29 mouse cellular contexts compared by ENCODE assay signal in the genomic region with DNA sequence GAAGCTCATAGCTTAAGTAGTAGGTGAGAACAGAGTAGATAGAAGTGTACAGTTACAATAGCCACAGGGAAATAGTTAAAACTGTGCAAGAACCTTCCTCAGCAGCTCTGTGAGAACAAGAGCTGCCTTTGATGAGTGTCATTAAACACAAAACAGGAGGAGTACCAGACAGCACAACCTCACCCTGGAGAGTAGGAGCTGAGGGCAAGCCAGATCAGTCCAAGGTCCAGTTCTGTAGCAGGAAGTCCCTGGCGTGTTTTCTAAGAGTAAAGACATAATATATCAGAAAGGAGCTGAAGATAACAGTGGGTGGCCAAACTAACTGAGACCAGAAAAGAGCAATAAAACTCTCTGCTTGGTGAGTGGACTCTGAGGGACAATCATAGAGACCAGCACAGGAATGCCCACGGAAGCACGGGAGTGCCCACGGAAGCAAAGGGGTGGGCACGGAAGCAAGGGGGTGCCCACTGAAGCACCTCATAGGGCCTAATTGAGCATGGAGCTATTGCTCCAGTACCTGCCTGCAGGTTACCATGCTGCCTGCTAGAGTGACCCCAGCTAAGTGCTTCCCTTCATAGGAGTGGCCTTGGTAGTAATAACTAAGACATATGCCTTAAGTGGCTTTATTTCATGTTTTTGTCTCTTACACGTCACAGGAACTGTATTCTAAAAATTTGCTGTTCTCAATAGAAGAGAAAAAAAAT.
DNase-seq lines count a peak whose midpoint lies in the region; ATAC-seq and TF ChIP-seq lines count a peak whose summit lies in the region.
"Had no signal": no experiment of that assay in that cellular context is flagged by ENCODE, and none has a peak within 500 bp of the region (broad histone marks: within the 10 kb centered on the region; RNA-seq: fewer than 3 reads in every experiment).

No protein-coding gene starts in this region.

- H3K36me3 ChIP-seq in hindbrain, embryonic 12.5 days = peaks cover 31% of the 10 kb centered on the region
- 0 out of 2 replicates have a peak, but pooled peaks cover 5% of the 10 kb centered on the region for H3K36me3 ChIP-seq in hindbrain, embryonic 11.5 days (ENCODE audit: control insufficient read depth, insufficient read depth, low read length)
- H3K36me3 ChIP-seq in intestine, embryonic 16.5 days (ENCODE audit: control insufficient read depth, insufficient read depth, low read length) = no peaks in the 10 kb centered on the region
- no peaks in the 10 kb centered on the region for H3K36me3 ChIP-seq in small intestine, adult 2 months (ENCODE audit: control insufficient read depth, insufficient read depth, low read length)

- TF ChIP-seq POLR2A in cortical plate, adult 2 months (IDR thresholded peaks at IDR 0.05; ENCODE audit: extremely low read depth, insufficient read depth, low read length) = no peak
- TF ChIP-seq POLR2A in small intestine, adult 2 months (IDR thresholded peaks at IDR 0.05; ENCODE audit: low read depth, low read length) = no peak

- no peak for TF ChIP-seq CTCF in cortical plate, adult 2 months (IDR thresholded peaks at IDR 0.05; ENCODE audit: extremely low read depth, insufficient read depth, low read length)
- no peak for TF ChIP-seq CTCF in small intestine, adult 2 months (IDR thresholded peaks at IDR 0.05; ENCODE audit: extremely low read depth, insufficient read length, insufficient replicate concordance, low read depth, low read length)

- H3K9me3 ChIP-seq in hindbrain, embryonic 12.5 days (replicated peaks) = no peaks in the 10 kb centered on the region
- H3K9me3 ChIP-seq in hindbrain, embryonic 11.5 days (ENCODE audit: control insufficient read depth, low read length) = no peaks in the 10 kb centered on the region
- H3K9me3 ChIP-seq in intestine, embryonic 16.5 days (ENCODE audit: control insufficient read depth, low read length) = no peaks in the 10 kb centered on the region
- H3K9me3 ChIP-seq: liver, embryonic 12.5 days; neural tube, embryonic 13.5 days had no signal

- WGBS in hindbrain, embryonic 12.5 days = 76% methylated on average over 6 of the region's 6 CpGs
- 87% methylated on average over 6 of the region's 6 CpGs for WGBS in hindbrain, embryonic 11.5 days
- WGBS in intestine, embryonic 16.5 days = 69% methylated on average over 6 of the region's 6 CpGs
- 26% methylated on average over 6 of the region's 6 CpGs for WGBS in small intestine, adult 2 months

- no peaks in the 10 kb centered on the region for H3K27me3 ChIP-seq in hindbrain, embryonic 12.5 days
- no peaks in the 10 kb centered on the region for H3K27me3 ChIP-seq in hindbrain, embryonic 11.5 days (ENCODE audit: control insufficient read depth, insufficient read depth, low read length)
- H3K27me3 ChIP-seq in intestine, embryonic 16.5 days (replicated peaks; ENCODE audit: control insufficient read depth, insufficient read depth, low read length) = no peaks in the 10 kb centered on the region
- H3K27me3 ChIP-seq in small intestine, adult 2 months (ENCODE audit: control insufficient read depth, insufficient read depth, low read length) = no peaks in the 10 kb centered on the region
- H3K27me3 ChIP-seq: embryonic facial prominence, embryonic 12.5 days; forebrain, embryonic 13.5 days; limb, embryonic 13.5 days; liver, embryonic 12.5 days; neural tube, embryonic 13.5 days; Patski had no signal

- H3K4me3 ChIP-seq in hindbrain, embryonic 12.5 days = no peak overlapping the region
- H3K4me3 ChIP-seq in hindbrain, embryonic 11.5 days (ENCODE audit: low read depth, low read length) = no peak overlapping the region
- H3K4me3 ChIP-seq in cortical plate, adult 2 months (ENCODE audit: insufficient read depth, low read length) = no peak overlapping the region
- H3K4me3 ChIP-seq in intestine, embryonic 16.5 days (ENCODE audit: low read length) = no peak overlapping the region
- no peak overlapping the region for H3K4me3 ChIP-seq in small intestine, adult 2 months (ENCODE audit: low read depth, low read length)
- H3K4me3 ChIP-seq: embryonic facial prominence, embryonic 12.5 days; forebrain, embryonic 13.5 days; gastrocnemius, adult 2 months; limb, embryonic 13.5 days; liver, embryonic 12.5 days; neural tube, embryonic 13.5 days had no signal

- intact Hi-C loops in gastrocnemius, postnatal 14 days (cut with DNase I; ENCODE audit: low total_unique reads) = no loop called here

- H3K9ac ChIP-seq in hindbrain, embryonic 12.5 days = no peak overlapping the region
- H3K9ac ChIP-seq in hindbrain, embryonic 11.5 days (ENCODE audit: low read depth, low read length) = no peak overlapping the region
- H3K9ac ChIP-seq in intestine, embryonic 16.5 days (ENCODE audit: low read depth, low read length) = no peak overlapping the region
- H3K9ac ChIP-seq: embryonic facial prominence, embryonic 12.5 days; forebrain, embryonic 13.5 days; limb, embryonic 13.5 days; liver, embryonic 12.5 days; neural tube, embryonic 13.5 days had no signal

- peaks cover 6% of the 10 kb centered on the region for H3K4me1 ChIP-seq in hindbrain, embryonic 12.5 days
- no peaks in the 10 kb centered on the region for H3K4me1 ChIP-seq in hindbrain, embryonic 11.5 days (replicated peaks; ENCODE audit: control insufficient read depth, insufficient read depth, low read length)
- no peaks in the 10 kb centered on the region for H3K4me1 ChIP-seq in cortical plate, adult 2 months (ENCODE audit: control insufficient read depth, insufficient read depth, low read length)
- H3K4me1 ChIP-seq in intestine, embryonic 16.5 days (ENCODE audit: control insufficient read depth, insufficient read depth, low read length) = peaks cover 14% of the 10 kb centered on the region; the same call in 1 of the 2 replicates
- peaks cover 11% of the 10 kb centered on the region for H3K4me1 ChIP-seq in small intestine, adult 2 months (ENCODE audit: control insufficient read depth, insufficient read depth, insufficient read length, low read length)
- H3K4me1 ChIP-seq: embryonic facial prominence, embryonic 12.5 days had no signal

- no peak for DNase-seq in hindbrain, embryonic 11.5 days (ENCODE audit: low spot score)
- no peak for DNase-seq in adrenal gland, postnatal 4 days (ENCODE audit: low spot score in 2 of 2)
- no peak for DNase-seq in gastrocnemius, postnatal 14 days
- no peak for DNase-seq in right cerebral cortex, postnatal 4 days
- DNase-seq: adrenal gland, postnatal 36 days; cerebellum, adult 11 months; cerebellum, postnatal 10 days; gastrocnemius, adult 2 months; heart, postnatal 14 days; kidney, adult 2 months; layer of hippocampus, postnatal 36 days; lung, adult 2 months; lung, postnatal 14 days; midbrain, embryonic 14.5 days; right cerebral cortex, adult 18-20 months; thymus, postnatal 25 days had no signal

- ATAC-seq in hindbrain, embryonic 12.5 days (ENCODE audit: low FRiP score) = no peak
- ATAC-seq in hindbrain, embryonic 11.5 days (ENCODE audit: low FRiP score) = no peak
- ATAC-seq in intestine, embryonic 16.5 days = peak; percentile 96
- ATAC-seq: forebrain, embryonic 13.5 days; hindbrain, postnatal 0 days; liver, embryonic 12.5 days; Patski had no signal

- H3K4me2 ChIP-seq in hindbrain, embryonic 12.5 days (replicated peaks) = no peak overlapping the region
- no peak overlapping the region for H3K4me2 ChIP-seq in hindbrain, embryonic 11.5 days (replicated peaks; ENCODE audit: low read depth, low read length)
- peak overlapping the region; percentile 40; the same call in 1 of the 2 replicates for H3K4me2 ChIP-seq in intestine, embryonic 16.5 days (ENCODE audit: low read depth, low read length)
- H3K4me2 ChIP-seq: embryonic facial prominence, embryonic 12.5 days; forebrain, embryonic 13.5 days; heart, embryonic 11.5 days; limb, embryonic 13.5 days; liver, embryonic 12.5 days; neural tube, embryonic 13.5 days had no signal

- 0 out of 2 replicates have a peak overlapping the region, but pooled peaks have one; percentile 30 for H3K27ac ChIP-seq in hindbrain, embryonic 12.5 days
- H3K27ac ChIP-seq in hindbrain, embryonic 11.5 days (ENCODE audit: low read depth, low read length) = no peak overlapping the region; the same call in 1 of the 2 replicates
- H3K27ac ChIP-seq in cortical plate, adult 2 months (ENCODE audit: insufficient read depth, low read length) = peak overlapping the region; percentile 54; the same call in 1 of the 2 replicates
- peak overlapping the region; percentile 79 for H3K27ac ChIP-seq in intestine, embryonic 16.5 days (ENCODE audit: low read length)
- peak overlapping the region; percentile 73 for H3K27ac ChIP-seq in small intestine, adult 2 months (ENCODE audit: insufficient read depth, low read depth, low read length)
- H3K27ac ChIP-seq: embryonic facial prominence, embryonic 12.5 days; forebrain, embryonic 13.5 days; gastrocnemius, adult 2 months; hindbrain, postnatal 0 days; kidney, postnatal 0 days; limb, embryonic 13.5 days; liver, embryonic 12.5 days had no signal
